Mouse (Mus musculus): ENCODE data around the gene Snrpb2. TPM values are rescaled to one million over a fixed set of nuclear protein-coding genes. Genes with fewer than 3 reads are reported as not detected.

Snrpb2 gene
- polyA plus RNA-seq, 1 experiment from 2014 or later: 48.7 TPM

DNA sequence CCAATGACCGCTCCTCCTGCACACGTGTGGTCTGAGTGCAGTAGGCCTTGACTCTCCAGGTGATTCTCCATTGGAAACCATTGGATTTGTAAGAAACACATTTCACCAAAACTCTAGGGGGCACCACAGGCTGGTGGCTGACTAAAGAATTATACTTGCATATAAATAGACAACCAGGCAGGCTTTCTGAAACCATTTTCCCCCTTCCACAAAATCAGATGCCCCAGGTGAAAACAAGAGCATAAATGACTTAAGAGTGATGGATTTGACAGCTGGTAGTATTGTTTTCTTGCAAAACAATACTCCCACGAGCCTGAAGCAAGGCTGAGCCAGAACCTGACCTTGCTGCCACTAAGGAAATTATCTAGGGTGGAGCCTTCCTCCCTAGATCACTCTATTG, 54.6 kb downstream of the Snrpb2 start:
- peak; percentile 27; the same call in 1 of the 2 replicates for TF ChIP-seq CTCF (IDR thresholded peaks at IDR 0.05; ENCODE audit: low read depth)
- no peaks in the 10 kb centered on the region for H3K36me3 ChIP-seq (ENCODE audit: control insufficient read depth, insufficient read depth)
- no peak overlapping the region for H3K4me3 ChIP-seq (ENCODE audit: low read depth, low read length)
- 54% methylated on average over 3 of the region's 3 CpGs for WGBS
- H3K4me1 ChIP-seq (replicated peaks; ENCODE audit: control insufficient read depth, insufficient read depth, low read length): no peaks in the 10 kb centered on the region
- no peak for ATAC-seq
- no peak overlapping the region for H3K27ac ChIP-seq (ENCODE audit: low read depth, low read length)
- H3K9ac ChIP-seq (ENCODE audit: low read depth, low read length): no peak overlapping the region
- no peaks in the 10 kb centered on the region for H3K9me3 ChIP-seq (ENCODE audit: control insufficient read depth)
- no peaks in the 10 kb centered on the region for H3K27me3 ChIP-seq (replicated peaks; ENCODE audit: control insufficient read depth, insufficient read depth, low read length)
- H3K4me2 ChIP-seq (replicated peaks; ENCODE audit: low read depth): no peak overlapping the region

DNA sequence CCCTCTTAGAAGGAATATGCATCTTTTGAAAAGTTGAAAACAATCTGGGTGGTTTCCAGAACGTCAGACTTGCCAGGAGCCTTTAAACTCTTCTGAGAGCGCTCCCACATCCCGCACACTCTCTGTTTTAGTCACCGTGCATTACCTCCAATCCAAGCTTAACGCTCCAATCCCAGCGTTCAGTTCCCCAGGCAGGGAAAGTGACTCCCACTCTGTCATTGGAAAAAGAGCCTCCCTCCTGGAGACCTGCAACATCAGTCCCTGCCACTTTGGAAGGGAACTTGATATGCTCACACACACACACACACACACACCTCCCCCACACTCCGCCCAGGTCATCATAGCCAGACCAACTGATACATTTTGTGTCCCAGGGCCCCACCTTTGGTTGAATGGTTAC, 55.4 kb downstream of the Snrpb2 start:
- no peaks in the 10 kb centered on the region for H3K36me3 ChIP-seq (ENCODE audit: control insufficient read depth, insufficient read depth)
- WGBS: 80% methylated on average over 7 of the region's 7 CpGs
- no peak for TF ChIP-seq CTCF (IDR thresholded peaks at IDR 0.05; ENCODE audit: low read depth)

More for the DNA sequence above, 55.4 kb downstream of the Snrpb2 start:
- ATAC-seq: no peak
- Histone ChIP-seq H3K4me2 (replicated peaks; ENCODE audit: low read depth) (no peak overlapping the region), H3K4me3 (ENCODE audit: low read depth, low read length) (no peak overlapping the region), H3K9me3 (ENCODE audit: control insufficient read depth) (no peaks in the 10 kb centered on the region), H3K9ac (ENCODE audit: low read depth, low read length) (no peak overlapping the region), H3K4me1 (replicated peaks; ENCODE audit: control insufficient read depth, insufficient read depth, low read length) (no peaks in the 10 kb centered on the region), H3K27ac (ENCODE audit: low read depth, low read length) (no peak overlapping the region), H3K27me3 (replicated peaks; ENCODE audit: control insufficient read depth, insufficient read depth, low read length) (no peaks in the 10 kb centered on the region)

Other genes starting within 250 kb of the Snrpb2 start
- gene Kif16b, start 161.5 kb upstream of the Snrpb2 start, polyA plus RNA-seq (2015; fragmentation: Nextera tagmentation; extraction: Ambion mirVana): 7.0 and 7.4 TPM in 2 replicates
- 0.12 TPM in 1 of 2 replicates, not detected in the other for gene Otor, start 15.4 kb downstream of the Snrpb2 start, polyA plus RNA-seq (2015; fragmentation: Nextera tagmentation; extraction: Ambion mirVana)

Data from intestine, postnatal 0 days (tissue).